Mouse (Mus musculus) monocyte, adult 59 days (primary cell): ENCODE measurements around the gene Ubac2. TPM values are rescaled to one million over a fixed set of nuclear protein-coding genes. Genes with fewer than 3 reads are reported as not detected.

Experiments used
- total RNA-seq, 2 experiments: library from RNA; stranded (reverse); gene quantifications; one replicate each; pipeline ENCODE4 v1.2.4; 2023

The Ubac2 gene
- 10 to 100 TPM; 65.7 to 74.0 TPM for total RNA-seq

GRCm38 (mm10) chr14:121878176-121878858, at the start of gene Ubac2:
TSS of gene Ubac2 (plus strand) at chr14:121878620.

GRCm38 (mm10) chr14:121915621-121916020, 37.2 kb downstream of the Ubac2 start, which contains the start of gene Gpr18:
TSS of gene Gpr18 (minus strand) at chr14:121915781.

GRCm38 (mm10) chr14:121964990-121965389, 86.6 kb downstream of the Ubac2 start, which contains the start of gene Gpr183:
TSS of gene Gpr183 (minus strand) at chr14:121965195.

GRCm38 (mm10) chr14:122034451-122034850, 156.0 kb downstream of the Ubac2 start, which contains the start of gene Timm8a2:
TSS of gene Timm8a2 (plus strand) at chr14:122034674.

Other genes with a start within 250 kb of the Ubac2 start
- gene Dock9, start 80.8 kb upstream of the Ubac2 start, total RNA-seq, result 1 to 10 TPM; 3.6 to 6.0 TPM
- gene Gpr18, start 37.2 kb downstream of the Ubac2 start, total RNA-seq, result 10 to 100 TPM; 39.0 to 41.9 TPM
- 10 to 100 TPM; 23.9 to 33.1 TPM for gene Gpr183, start 86.6 kb downstream of the Ubac2 start, total RNA-seq
- 1 to 10 TPM in 1 of 2 experiments, not detected in 1; 1.1 TPM for gene Timm8a2, start 156.1 kb downstream of the Ubac2 start, total RNA-seq
- gene Tm9sf2, start 228.4 kb downstream of the Ubac2 start, total RNA-seq, result 10 to 100 TPM; 74.0 to 84.2 TPM